Mouse (Mus musculus): Measurements from ENCODE around the gene Arih2. TPM values are rescaled to one million over a fixed set of nuclear protein-coding genes. Genes with fewer than 3 reads are reported as not detected.

Arih2 gene
- polyA plus RNA-seq, 1 experiment from 2014 or later, result 50.4 TPM

GRCm38 (mm10) chr9:108689106-108689505 is 39.9 kb upstream of the Arih2 start, which contains the start of gene Prkar2a:
Gene Prkar2a, plus strand, starts transcription at chr9:108689314.
- no peak for ATAC-seq
- Histone ChIP-seq H3K36me3 (ENCODE audit: control insufficient read depth, insufficient read depth, low read length) (0 out of 2 replicates have a peak, but pooled peaks cover 2% of the 10 kb centered on the region), H3K9ac (ENCODE audit: low read depth, low read length) (peak within 1 kb of the TSS; percentile 25; the same call in 1 of the 2 replicates), H3K27ac (ENCODE audit: low read length) (peak within 1 kb of the TSS; percentile 84), H3K4me3 (ENCODE audit: low read depth, low read length) (no peak within 1 kb of the TSS), H3K9me3 (replicated peaks; ENCODE audit: control insufficient read depth, low read length, poor library complexity, severe bottlenecking) (no peaks in the 10 kb centered on the region), H3K27me3 (ENCODE audit: control insufficient read depth, insufficient read depth, low read depth, low read length) (no peaks in the 10 kb centered on the region), H3K4me2 (ENCODE audit: low read length) (peak within 1 kb of the TSS; percentile 24; the same call in 1 of the 2 replicates), H3K4me1 (ENCODE audit: control insufficient read depth, insufficient read depth, low read length) (peaks cover 32% of the 10 kb centered on the region)
- 16% methylated on average over 1 of the region's 1 CpGs for WGBS

- Histone ChIP-seq H3K27me3 (ENCODE audit: control insufficient read depth, insufficient read depth, low read depth, low read length) (no peaks in the 10 kb centered on the region), H3K36me3 (ENCODE audit: control insufficient read depth, insufficient read depth, low read length) (peaks cover 6% of the 10 kb centered on the region; the same call in 1 of the 2 replicates), H3K27ac (ENCODE audit: low read length) (peak overlapping the region; percentile 24; the same call in 1 of the 2 replicates), H3K4me2 (ENCODE audit: low read length) (no peak overlapping the region), H3K9ac (ENCODE audit: low read depth, low read length) (no peak overlapping the region), H3K4me1 (ENCODE audit: control insufficient read depth, insufficient read depth, low read length) (peaks cover 25% of the 10 kb centered on the region), H3K9me3 (replicated peaks; ENCODE audit: control insufficient read depth, low read length, poor library complexity, severe bottlenecking) (no peaks in the 10 kb centered on the region), H3K4me3 (ENCODE audit: low read depth, low read length) (no peak overlapping the region)
- 76% methylated on average over 9 of the region's 9 CpGs for WGBS
- ATAC-seq, result no peak
Observed at GRCm38 (mm10) chr9:108688451-108688850, 39.3 kb upstream of the Arih2 start.

GRCm38 (mm10) chr9:108687686-108688085 is 38.5 kb upstream of the Arih2 start:
- ATAC-seq, result no peak
- Histone ChIP-seq H3K4me3 (ENCODE audit: low read depth, low read length) (no peak overlapping the region), H3K9me3 (replicated peaks; ENCODE audit: control insufficient read depth, low read length, poor library complexity, severe bottlenecking) (no peaks in the 10 kb centered on the region), H3K27ac (ENCODE audit: low read length) (no peak overlapping the region), H3K4me1 (ENCODE audit: control insufficient read depth, insufficient read depth, low read length) (peaks cover 19% of the 10 kb centered on the region), H3K27me3 (ENCODE audit: control insufficient read depth, insufficient read depth, low read depth, low read length) (no peaks in the 10 kb centered on the region), H3K4me2 (ENCODE audit: low read length) (no peak overlapping the region), H3K36me3 (ENCODE audit: control insufficient read depth, insufficient read depth, low read length) (peaks cover 9% of the 10 kb centered on the region), H3K9ac (ENCODE audit: low read depth, low read length) (no peak overlapping the region)
- 77% methylated on average over 2 of the region's 2 CpGs for WGBS

- ATAC-seq, result no peak
- whole genome bisulfite sequencing, result 72% methylated on average over 6 of the region's 6 CpGs
- Histone ChIP-seq H3K9ac (ENCODE audit: low read depth, low read length) (no peak overlapping the region), H3K9me3 (replicated peaks; ENCODE audit: control insufficient read depth, low read length, poor library complexity, severe bottlenecking) (no peaks in the 10 kb centered on the region), H3K4me2 (ENCODE audit: low read length) (no peak overlapping the region), H3K27ac (ENCODE audit: low read length) (no peak overlapping the region), H3K27me3 (ENCODE audit: control insufficient read depth, insufficient read depth, low read depth, low read length) (no peaks in the 10 kb centered on the region), H3K36me3 (ENCODE audit: control insufficient read depth, insufficient read depth, low read length) (peaks cover 11% of the 10 kb centered on the region), H3K4me1 (ENCODE audit: control insufficient read depth, insufficient read depth, low read length) (peaks cover 19% of the 10 kb centered on the region), H3K4me3 (ENCODE audit: low read depth, low read length) (no peak overlapping the region)
Observed at GRCm38 (mm10) chr9:108687181-108687580, 38.0 kb upstream of the Arih2 start.

GRCm38 (mm10) chr9:108686475-108686887 is 37.3 kb upstream of the Arih2 start:
- WGBS, result 18% methylated on average over 4 of the region's 4 CpGs
- ATAC-seq, result no peak
- Histone ChIP-seq H3K36me3 (ENCODE audit: control insufficient read depth, insufficient read depth, low read length) (peaks cover 11% of the 10 kb centered on the region), H3K4me2 (ENCODE audit: low read length) (no peak overlapping the region), H3K4me3 (ENCODE audit: low read depth, low read length) (no peak overlapping the region), H3K9me3 (replicated peaks; ENCODE audit: control insufficient read depth, low read length, poor library complexity, severe bottlenecking) (no peaks in the 10 kb centered on the region), H3K4me1 (ENCODE audit: control insufficient read depth, insufficient read depth, low read length) (peaks cover 17% of the 10 kb centered on the region), H3K27ac (ENCODE audit: low read length) (no peak overlapping the region), H3K9ac (ENCODE audit: low read depth, low read length) (no peak overlapping the region), H3K27me3 (ENCODE audit: control insufficient read depth, insufficient read depth, low read depth, low read length) (no peaks in the 10 kb centered on the region)

GRCm38 (mm10) chr9:108680026-108680425 is 30.8 kb upstream of the Arih2 start:
- Histone ChIP-seq H3K27ac (ENCODE audit: low read length) (no peak overlapping the region), H3K27me3 (ENCODE audit: control insufficient read depth, insufficient read depth, low read depth, low read length) (no peaks in the 10 kb centered on the region), H3K9me3 (replicated peaks; ENCODE audit: control insufficient read depth, low read length, poor library complexity, severe bottlenecking) (no peaks in the 10 kb centered on the region), H3K4me1 (ENCODE audit: control insufficient read depth, insufficient read depth, low read length) (no peaks in the 10 kb centered on the region), H3K9ac (ENCODE audit: low read depth, low read length) (no peak overlapping the region), H3K4me2 (ENCODE audit: low read length) (no peak overlapping the region), H3K36me3 (ENCODE audit: control insufficient read depth, insufficient read depth, low read length) (peaks cover 34% of the 10 kb centered on the region), H3K4me3 (ENCODE audit: low read depth, low read length) (no peak overlapping the region)
- 92% methylated on average over 15 of the region's 15 CpGs for WGBS
- ATAC-seq, result no peak

GRCm38 (mm10) chr9:108673151-108673550 is 24.0 kb upstream of the Arih2 start:
- Histone ChIP-seq H3K9me3 (replicated peaks; ENCODE audit: control insufficient read depth, low read length, poor library complexity, severe bottlenecking) (no peaks in the 10 kb centered on the region), H3K27ac (ENCODE audit: low read length) (no peak overlapping the region)
- whole genome bisulfite sequencing, result 49% methylated on average over 2 of the region's 2 CpGs

GRCm38 (mm10) chr9:108669875-108670274 is 20.7 kb upstream of the Arih2 start:
- H3K4me1 ChIP-seq (ENCODE audit: control insufficient read depth, insufficient read depth, low read length), result no peaks in the 10 kb centered on the region
- no peak for ATAC-seq

More at GRCm38 (mm10) chr9:108673151-108673550, 24.0 kb upstream of the Arih2 start:
- H3K36me3 ChIP-seq (ENCODE audit: control insufficient read depth, insufficient read depth, low read length), result peaks cover 24% of the 10 kb centered on the region
- H3K4me1 ChIP-seq (ENCODE audit: control insufficient read depth, insufficient read depth, low read length), result no peaks in the 10 kb centered on the region
- no peak overlapping the region for H3K4me3 ChIP-seq (ENCODE audit: low read depth, low read length)
- no peaks in the 10 kb centered on the region for H3K27me3 ChIP-seq (ENCODE audit: control insufficient read depth, insufficient read depth, low read depth, low read length)
- ATAC-seq, result no peak
- H3K9ac ChIP-seq (ENCODE audit: low read depth, low read length), result no peak overlapping the region
- no peak overlapping the region for H3K4me2 ChIP-seq (ENCODE audit: low read length)

GRCm38 (mm10) chr9:108662660-108663059 is 13.5 kb upstream of the Arih2 start:
- Histone ChIP-seq H3K27me3 (ENCODE audit: control insufficient read depth, insufficient read depth, low read depth, low read length) (no peaks in the 10 kb centered on the region), H3K9me3 (replicated peaks; ENCODE audit: control insufficient read depth, low read length, poor library complexity, severe bottlenecking) (no peaks in the 10 kb centered on the region), H3K9ac (ENCODE audit: low read depth, low read length) (peak overlapping the region; percentile 71), H3K27ac (ENCODE audit: low read length) (no peak overlapping the region), H3K4me1 (ENCODE audit: control insufficient read depth, insufficient read depth, low read length) (peaks cover 10% of the 10 kb centered on the region), H3K4me2 (ENCODE audit: low read length) (peak overlapping the region; percentile 73), H3K4me3 (ENCODE audit: low read depth, low read length) (peak overlapping the region; percentile 60), H3K36me3 (ENCODE audit: control insufficient read depth, insufficient read depth, low read length) (0 out of 2 replicates have a peak, but pooled peaks cover 2% of the 10 kb centered on the region)
- 44% methylated on average over 6 of the region's 6 CpGs for WGBS
- no peak for ATAC-seq

More at GRCm38 (mm10) chr9:108669875-108670274, 20.7 kb upstream of the Arih2 start:
- no peak overlapping the region for H3K4me3 ChIP-seq (ENCODE audit: low read depth, low read length)
- H3K36me3 ChIP-seq (ENCODE audit: control insufficient read depth, insufficient read depth, low read length), result peaks cover 20% of the 10 kb centered on the region
- H3K27me3 ChIP-seq (ENCODE audit: control insufficient read depth, insufficient read depth, low read depth, low read length), result no peaks in the 10 kb centered on the region
- H3K9ac ChIP-seq (ENCODE audit: low read depth, low read length), result no peak overlapping the region
- 52% methylated on average over 8 of the region's 8 CpGs for WGBS
- H3K9me3 ChIP-seq (replicated peaks; ENCODE audit: control insufficient read depth, low read length, poor library complexity, severe bottlenecking), result no peaks in the 10 kb centered on the region
- H3K27ac ChIP-seq (ENCODE audit: low read length), result no peak overlapping the region
- H3K4me2 ChIP-seq (ENCODE audit: low read length), result no peak overlapping the region
